Mouse (Mus musculus) 416B (cell line): ENCODE data around the gene Sh3bp2.

Experiments
- DNase-seq: peaks from one replicate; pipeline ENCODE4 v3.0.0; 2011; ENCODE audit warnings: low read depth

The Sh3bp2 gene

GRCm38 (mm10) chr5:34526477-34526775 is 788 bp downstream of the Sh3bp2 start:
- DNase-seq: no peak

- DNase-seq: no peak
Measured at GRCm38 (mm10) chr5:34527352-34527751, 1.7 kb downstream of the Sh3bp2 start.

DNA sequence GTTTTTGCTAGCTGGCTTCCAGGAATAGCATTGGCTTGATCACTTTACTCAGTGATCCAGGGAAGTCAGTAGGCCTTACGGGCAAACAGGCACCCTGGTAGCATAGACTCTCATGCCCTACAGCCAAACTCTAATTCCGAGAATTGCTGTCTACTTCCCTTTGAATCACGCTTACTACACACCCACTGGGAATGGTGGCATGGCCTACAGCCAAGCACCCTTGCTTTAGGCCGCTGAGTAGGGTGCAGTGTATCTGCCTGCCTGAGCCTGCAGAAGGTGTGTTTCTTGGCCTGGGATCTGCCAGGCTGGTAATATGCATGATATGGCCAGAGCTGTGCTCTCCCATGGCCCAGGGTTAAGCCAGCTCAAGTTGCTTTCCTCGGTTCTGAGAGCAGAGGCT is 3.1 kb downstream of the Sh3bp2 start:
- DNase-seq: no peak

- no peak for DNase-seq
Measured at GRCm38 (mm10) chr5:34530116-34530515, 4.5 kb downstream of the Sh3bp2 start.

GRCm38 (mm10) chr5:34530687-34531086 is 5.0 kb downstream of the Sh3bp2 start:
- DNase-seq: peak; percentile 44

DNA sequence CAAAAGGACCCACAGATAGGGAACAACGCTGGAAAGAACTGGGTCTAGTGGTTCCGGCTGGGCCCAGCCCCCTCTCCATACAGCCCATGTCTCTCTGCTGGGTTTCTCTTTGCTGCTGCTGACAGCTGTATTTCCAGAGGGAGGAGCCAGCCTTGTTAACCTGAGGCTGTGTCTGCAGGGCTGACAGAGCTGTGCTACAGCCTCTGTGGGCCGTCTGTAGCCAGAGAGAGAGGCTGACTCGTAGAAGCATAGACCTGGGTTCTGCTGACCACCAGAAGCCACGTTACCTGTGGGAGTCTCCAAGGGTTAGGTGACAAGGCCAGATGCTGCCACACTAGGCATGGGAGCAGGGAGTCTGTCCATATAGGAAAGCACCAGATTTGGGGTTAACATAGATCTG is 7.4 kb downstream of the Sh3bp2 start:
- no peak for DNase-seq

- DNase-seq: peak; percentile 60
Measured at GRCm38 (mm10) chr5:34533820-34534219, 8.2 kb downstream of the Sh3bp2 start.

DNA sequence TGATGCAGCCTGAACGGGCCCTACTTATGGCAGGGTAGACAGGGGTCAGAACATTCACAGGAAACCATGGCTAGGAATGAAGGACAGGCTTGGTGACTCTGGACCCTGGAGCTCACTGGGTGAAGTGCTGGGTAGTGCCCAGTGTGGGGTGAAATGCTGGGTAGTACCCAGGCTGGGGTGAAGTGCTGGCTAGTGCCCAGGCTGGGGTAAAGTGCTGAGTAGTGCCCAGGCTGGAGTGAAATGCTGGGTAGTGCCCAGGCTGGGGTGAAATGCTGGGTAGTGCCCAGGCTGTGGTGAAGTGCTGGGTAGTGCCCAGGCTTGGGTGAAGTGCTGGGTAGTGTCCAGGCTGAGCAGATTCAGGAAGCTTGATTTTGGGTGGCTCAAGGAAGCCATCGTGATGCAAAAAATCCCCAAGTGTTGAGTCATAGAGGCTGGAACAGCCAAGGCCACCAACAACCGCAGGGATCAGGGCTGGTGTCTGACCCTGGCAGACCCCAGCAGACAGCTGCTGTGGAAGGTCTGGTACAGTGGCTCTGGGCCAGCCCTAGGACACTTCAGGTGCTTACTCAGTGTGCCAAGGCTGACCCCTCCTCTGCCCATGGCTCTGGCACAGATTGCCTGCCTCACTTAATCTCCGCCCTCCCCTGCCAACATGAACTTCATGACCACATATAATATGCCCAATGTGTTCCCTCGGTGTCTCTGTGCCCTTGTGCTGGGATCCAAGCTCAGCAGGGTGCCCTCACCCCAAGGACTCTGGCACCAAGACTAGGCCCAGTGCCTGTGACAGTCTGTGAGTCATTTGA is 9.3 kb downstream of the Sh3bp2 start:
- peak; percentile 96 for DNase-seq

DNA sequence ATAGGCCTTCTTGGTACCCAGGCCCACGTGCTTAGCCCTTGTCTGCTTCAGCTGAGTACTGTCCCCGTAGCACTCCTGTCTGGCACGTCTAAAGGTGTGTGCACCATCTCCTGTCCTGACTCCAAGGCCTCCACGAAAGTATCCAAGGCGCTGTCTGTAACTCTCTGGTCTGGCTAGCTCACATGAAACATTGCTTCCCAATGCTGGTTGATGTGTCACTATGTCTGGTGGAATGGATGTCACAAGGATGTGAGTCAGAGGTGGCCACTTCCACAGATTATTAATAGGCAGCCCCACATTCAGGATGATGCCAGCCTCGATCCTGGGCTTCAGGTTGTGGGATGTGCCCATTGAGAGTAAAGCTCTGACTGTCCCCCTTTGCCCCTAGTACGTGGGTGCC is 10.2 kb downstream of the Sh3bp2 start:
- peak; percentile 80 for DNase-seq

DNA sequence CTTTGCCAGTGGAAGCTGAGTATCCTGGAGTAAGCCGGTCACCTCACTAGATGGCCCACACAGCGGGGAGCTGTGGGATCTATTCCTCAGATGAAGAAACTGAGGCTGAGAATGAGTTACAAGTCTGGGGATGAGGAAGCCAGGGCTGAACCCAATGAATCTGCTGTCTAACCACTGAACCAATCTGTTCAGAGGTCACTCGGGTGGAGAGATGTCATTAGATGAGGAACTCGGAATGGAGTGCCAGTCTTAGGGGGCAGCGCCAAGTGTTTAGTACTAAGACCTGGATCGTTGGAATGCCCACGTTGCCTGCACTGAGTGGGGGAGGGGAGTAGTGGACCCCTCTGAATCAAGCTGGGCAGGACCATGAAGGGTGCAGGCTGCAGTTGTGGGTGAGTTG is 12.4 kb downstream of the Sh3bp2 start:
- DNase-seq: no peak

GRCm38 (mm10) chr5:34538527-34538926 is 12.9 kb downstream of the Sh3bp2 start:
- peak; percentile 48 for DNase-seq

DNA sequence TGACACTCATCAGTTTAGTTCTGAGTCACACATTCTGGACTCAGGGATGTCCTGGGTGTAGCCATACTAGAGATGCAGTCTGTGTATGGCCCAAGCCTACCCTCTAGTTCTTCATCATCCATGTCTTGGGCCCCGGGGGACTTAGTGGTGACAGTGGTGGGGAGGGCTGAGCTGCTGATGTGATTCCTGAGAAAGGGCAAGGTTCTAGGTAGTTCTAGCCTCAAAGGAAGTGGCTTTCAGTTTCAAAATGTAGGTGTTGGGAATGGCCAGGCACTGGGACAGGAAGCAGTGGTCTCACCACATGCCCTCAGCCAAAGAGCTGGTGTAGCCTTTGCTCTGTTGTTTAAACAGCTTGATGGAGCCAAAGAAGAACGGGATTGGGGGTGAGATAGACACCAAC is 13.5 kb downstream of the Sh3bp2 start:
- peak; percentile 53 for DNase-seq

- DNase-seq: peak; percentile 29
Measured at GRCm38 (mm10) chr5:34542166-34542565, 16.5 kb downstream of the Sh3bp2 start.

GRCm38 (mm10) chr5:34543114-34543513 is 17.5 kb downstream of the Sh3bp2 start:
- DNase-seq: peak; percentile 94

DNA sequence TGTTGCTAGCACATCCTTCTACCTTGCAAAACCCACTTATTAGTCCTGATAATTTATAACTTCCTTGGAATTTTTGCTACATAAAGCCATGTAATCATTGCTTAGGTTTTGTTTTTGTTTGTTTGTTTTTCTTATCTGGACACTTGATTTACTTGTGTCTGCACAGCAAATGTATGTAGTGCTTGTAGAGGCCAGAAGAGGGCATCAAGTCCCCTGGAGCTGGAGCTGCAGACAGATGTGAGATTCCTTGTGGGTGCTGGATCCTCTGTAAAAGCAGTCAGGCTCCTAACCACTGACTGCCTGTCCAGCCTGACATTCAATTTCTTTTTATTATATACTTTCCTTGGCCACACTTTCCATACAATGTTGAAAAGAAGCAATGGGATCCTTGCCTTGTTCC is 21.8 kb downstream of the Sh3bp2 start:
- DNase-seq: peak; percentile 76

- no peak for DNase-seq
Measured at GRCm38 (mm10) chr5:34549135-34549482, 23.5 kb downstream of the Sh3bp2 start.

- DNase-seq: no peak
Measured at GRCm38 (mm10) chr5:34549483-34550221, 24.0 kb downstream of the Sh3bp2 start.

- no peak for DNase-seq
Measured at GRCm38 (mm10) chr5:34550251-34550650, 24.6 kb downstream of the Sh3bp2 start.

GRCm38 (mm10) chr5:34551821-34552220 is 26.2 kb downstream of the Sh3bp2 start:
- no peak for DNase-seq

DNA sequence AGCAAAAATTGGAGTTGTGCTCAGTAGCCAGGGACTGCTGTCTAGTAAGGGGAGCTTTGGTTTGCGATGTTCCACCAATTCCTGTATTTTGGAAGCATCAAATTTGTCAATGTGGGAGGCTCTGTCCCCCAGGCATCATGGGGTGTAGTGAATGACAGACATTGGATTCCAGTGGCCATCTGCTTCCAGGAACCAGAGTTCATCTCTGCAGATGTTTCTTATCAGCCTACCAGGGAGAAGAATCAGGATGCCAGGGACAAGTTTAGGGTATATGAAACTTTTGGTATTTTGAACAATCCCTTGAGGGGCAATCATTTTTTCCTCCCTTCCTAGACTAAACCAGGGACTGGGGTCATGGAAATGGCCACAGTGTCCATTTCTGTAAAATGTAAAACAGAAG is 38.2 kb downstream of the Sh3bp2 start:
- no peak for DNase-seq

DNA sequence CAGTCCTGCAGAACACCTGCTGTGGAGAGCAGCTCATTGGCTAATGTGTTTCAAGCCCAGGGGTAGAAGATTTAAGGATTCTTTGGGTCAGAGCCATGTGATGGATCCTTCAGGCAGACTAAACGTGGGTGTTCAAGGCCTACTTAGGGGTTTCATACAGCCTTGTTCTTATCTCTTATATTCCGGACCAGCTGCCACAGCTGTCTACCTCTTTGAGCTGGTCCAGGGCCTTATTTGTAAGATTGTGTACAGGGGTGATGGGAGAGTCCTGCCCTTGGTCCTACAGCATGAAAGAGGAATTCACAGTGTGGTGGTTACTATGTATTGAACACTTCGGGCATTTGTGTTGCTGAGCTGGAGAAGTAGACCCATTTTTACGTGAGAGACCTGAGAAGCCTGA is 38.7 kb downstream of the Sh3bp2 start:
- no peak for DNase-seq

GRCm38 (mm10) chr5:34565545-34566283 is 40.1 kb downstream of the Sh3bp2 start:
- peak; percentile 26 for DNase-seq

DNA sequence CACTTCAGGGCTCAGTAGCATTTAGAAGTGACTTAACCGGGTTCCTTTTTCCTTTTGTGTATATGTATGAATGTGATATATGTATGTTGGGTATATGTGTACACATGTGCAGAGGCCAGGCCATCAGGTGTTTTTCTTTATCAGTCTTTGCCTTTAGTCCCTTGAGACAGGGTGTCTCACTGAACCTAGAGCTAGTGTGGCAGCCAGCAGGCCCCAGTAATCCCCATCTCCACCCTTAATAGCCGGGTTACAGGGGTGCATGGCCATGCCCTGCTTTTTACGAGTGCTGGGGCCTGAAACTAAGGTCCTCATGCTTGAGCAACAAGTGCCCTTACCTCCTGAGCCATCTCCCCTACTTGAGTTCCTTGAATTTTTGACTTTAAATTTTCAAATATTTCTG is 45.9 kb downstream of the Sh3bp2 start:
- DNase-seq: no peak
